Mouse (Mus musculus): Measurements from ENCODE around the gene Rhbdf1.

DNA sequence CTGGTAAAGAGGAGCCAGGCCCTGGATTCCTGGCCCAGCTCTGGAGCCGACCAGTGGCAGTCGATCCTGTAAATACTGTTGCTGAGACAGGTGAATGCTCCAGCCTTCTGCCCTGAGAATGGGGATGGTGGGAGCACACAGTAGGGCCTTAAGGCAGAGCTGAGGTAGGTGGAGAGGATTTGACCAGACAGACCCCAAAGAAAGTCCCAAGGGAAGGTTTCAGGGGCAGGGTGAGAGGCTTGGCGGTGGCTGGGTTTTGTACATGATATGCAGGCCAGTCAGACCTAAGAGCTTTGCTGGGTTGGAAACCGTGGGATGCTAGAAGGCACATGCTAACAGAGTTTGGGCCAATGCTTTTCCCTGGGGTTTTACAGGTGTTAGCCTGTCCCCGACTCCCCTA, 27.5 kb downstream of the Rhbdf1 start:
- TF ChIP-seq POLR2A (IDR thresholded peaks at IDR 0.05; ENCODE audit: low read depth, low read length): no peak
- TF ChIP-seq CTCF (IDR thresholded peaks at IDR 0.05; ENCODE audit: borderline replicate concordance, insufficient read depth, low read length): no peak

All from embryonic fibroblast, embryonic 13.5 days (primary cell).